Mouse (Mus musculus): Measurements from ENCODE around the gene Naa25.

Naa25 gene

DNA sequence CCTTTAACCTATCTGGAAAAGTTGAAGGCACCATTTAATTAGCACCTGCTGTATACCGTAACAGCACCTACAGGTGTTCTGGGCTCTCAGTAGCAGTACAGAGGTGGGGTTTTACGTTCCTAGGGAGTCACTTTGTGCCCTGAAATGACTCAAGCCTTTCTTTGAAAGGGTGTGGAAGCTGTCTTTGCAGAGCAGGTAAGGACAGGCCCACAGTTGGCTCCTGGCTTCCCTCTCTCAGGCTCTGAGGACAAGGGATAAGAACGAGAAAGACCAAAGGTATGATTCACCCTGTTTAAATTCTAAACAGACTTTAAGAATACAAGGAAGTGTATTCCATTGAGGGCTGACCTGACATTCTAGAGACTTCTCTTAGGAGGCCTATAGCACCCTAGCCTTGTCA lies 4.3 kb upstream of the Naa25 start:
- no peak for DNase-seq (ENCODE audit: low read depth, low spot score)

DNA sequence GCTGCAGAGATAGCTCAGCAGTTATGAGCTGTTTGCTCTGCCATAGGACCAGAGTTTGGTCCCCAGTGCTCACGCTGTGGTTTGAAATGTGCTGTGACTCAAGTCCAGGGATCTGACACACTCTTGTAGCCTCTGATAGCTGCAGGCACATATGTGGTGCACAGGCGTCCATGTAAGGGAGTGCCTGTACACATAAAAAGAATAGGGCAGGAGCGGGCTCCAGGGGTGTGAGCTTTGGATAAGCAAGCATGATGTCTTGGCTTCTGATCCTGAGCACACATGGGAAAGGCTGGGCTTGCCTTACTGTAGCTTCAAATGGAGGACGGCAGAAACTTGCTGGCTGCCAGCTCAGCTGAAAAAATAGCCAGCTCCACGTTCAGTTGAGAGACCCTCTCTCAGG lies 2.1 kb upstream of the Naa25 start:
- DNase-seq (ENCODE audit: low read depth, low spot score) = no peak

DNA sequence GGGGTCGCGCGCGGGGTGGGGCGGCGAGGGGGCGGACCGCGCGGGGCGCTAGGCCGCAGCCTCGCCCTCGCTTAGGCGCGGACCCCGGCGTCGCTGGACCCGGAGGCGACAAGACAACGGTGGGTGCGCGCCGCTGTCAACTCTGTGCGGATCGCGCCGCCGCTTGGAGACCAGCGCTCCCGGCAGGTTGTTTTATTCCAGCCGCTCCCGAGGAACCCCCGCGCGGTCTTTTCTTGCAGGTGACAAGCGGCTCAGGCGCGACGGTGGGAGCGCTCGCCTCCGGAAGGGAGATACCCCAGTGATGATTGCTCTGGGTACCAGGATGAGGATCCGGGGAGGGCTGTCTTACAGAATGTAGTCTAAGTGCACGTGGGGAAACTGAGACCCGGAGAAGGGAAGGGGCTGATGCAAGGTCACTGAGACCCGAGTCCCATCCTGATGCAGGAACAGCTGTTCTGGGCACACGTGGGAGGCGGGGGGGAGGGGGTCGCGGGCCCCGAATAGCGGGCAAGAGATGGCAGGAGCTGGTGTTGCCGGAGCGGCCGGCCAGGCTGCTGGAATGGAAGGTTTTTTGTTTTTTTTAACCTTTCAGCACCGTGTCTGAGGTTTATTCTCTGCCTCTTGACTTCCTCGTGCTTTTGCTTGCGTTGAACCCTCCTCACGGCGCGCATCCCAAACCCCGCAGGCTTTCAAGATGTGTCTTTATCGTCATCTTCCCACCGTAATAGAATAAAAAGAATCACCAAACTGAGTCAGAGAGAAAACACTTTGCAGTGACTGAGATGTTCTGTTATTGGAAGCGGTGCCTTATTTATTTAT lies 619 bp downstream of the Naa25 start:
- no peak for DNase-seq (ENCODE audit: low read depth, low spot score)

DNA sequence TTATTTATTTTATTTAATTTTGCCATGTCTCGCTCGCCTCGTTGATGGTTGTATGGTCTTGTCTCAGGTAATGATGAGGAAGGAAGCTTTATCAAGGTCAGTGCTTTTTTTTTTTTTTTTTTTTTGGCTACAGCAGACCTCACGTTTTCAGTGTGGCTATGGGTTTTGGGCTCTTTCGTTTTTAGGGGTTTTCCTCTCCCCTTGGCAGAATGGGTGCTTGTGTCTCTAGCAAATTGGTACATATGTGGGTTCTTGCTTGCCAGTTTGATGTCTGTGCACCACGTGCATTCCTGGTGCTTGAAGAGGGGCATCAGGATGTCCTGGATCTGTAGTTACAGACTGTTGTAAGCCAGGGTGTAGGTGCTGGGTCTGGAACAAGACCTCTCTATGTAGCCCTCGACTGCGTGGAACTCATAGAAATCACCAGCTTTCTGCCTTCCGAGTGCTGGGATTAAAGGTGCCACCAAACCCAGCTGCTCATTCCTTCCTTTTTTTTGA lies 1.3 kb downstream of the Naa25 start:
- DNase-seq (ENCODE audit: low read depth, low spot score) = no peak

DNA sequence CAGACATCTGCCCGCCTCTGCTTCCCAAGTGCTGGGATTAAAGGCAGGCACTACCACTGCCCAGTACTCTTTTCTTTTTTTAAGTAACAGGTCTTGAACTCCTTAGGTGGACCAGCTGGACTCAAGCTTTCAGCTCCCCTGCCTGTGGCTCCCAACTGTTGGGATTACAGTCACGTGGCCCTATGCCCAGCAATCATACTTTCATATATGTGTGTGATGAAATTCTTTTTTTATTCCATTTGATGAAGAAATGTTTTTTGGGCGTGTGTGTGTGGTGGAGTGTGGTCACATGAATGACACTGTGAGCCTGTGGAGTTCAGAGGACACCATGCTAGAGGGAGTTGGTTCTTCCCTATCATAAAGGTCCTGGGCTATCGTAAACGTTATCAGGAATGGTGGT lies 1.8 kb downstream of the Naa25 start:
- no peak for DNase-seq (ENCODE audit: low read depth, low spot score)

DNA sequence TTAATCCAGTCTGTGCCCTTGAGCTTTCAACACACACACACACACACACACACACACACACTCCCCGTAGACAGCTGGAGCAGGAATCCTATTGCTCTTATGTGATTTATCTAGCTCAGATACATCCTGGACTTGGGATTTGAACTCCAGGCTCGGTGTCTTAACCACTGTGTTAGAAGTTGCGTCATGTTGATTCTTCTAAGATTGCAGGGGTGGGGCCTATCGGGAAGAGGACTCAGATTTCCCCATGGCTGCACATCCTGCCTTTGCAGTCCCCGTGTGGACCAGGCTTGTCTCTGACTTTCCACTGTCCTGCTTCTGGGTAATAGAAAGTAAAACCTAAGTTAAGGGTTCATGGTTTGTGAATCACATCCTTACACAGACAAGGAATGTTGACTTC lies 2.3 kb downstream of the Naa25 start:
- DNase-seq (ENCODE audit: low read depth, low spot score) = no peak

DNA sequence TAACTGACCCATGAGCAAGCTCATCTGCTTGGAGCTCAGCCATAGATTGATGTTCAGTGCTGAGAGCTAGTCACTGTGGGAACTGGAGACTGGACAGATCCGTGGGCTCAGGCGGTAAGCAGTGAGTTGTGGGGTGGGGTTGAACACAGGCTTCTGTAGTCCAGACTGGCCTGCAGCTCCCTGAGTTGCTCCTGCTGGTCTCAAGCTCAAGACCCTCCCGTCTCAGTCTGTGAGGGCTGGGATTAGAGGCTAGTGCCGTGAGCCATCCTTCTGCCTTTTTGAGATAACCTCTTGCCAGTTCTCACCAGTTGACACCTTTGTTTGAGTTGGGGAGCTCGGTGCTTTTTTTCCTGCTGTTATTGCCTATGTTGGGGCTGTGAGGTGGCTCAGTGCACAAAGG lies 3.1 kb downstream of the Naa25 start:
- DNase-seq (ENCODE audit: low read depth, low spot score) = no peak

DNA sequence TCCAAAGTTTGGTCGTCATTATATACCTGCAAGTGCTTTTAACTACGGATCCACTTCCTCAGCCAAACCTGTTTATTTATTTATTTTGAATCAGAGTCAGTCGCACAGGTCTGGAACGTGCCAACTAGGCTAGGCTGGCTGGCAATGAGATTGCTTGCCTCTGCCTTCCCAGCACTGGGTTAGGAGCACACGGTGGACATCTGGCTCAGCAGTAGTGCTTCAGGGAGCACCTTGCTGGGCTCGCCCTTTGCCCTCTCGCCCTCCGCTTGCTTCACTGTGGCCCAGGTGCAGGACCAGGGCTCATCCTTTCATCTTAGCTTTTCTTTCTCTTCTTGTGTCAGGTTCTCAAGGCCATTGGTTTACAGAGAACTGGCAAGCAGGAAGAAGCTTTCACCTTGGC lies 10.1 kb downstream of the Naa25 start:
- no peak for DNase-seq (ENCODE audit: low read depth, low spot score)

DNA sequence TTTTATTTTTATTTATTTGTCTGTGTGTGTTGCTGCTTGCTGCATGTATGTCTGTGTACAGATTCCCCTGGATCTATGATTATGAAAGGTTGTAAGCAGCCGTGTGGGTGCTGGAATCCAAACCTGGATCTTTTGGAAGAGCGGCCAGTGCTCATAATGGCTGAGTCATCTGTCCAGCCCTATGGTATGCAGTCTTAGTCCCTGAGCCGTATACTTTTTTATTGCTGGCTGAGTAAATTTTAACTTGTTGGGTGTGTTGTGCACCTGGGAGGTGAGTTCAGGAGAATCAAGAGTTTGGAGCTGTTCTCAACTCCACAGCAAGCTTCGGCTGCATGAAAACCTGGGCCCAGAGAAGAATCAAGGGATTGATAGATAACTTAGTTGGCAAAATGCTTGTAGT lies 13.2 kb downstream of the Naa25 start:
- DNase-seq (ENCODE audit: low read depth, low spot score) = no peak

DNA sequence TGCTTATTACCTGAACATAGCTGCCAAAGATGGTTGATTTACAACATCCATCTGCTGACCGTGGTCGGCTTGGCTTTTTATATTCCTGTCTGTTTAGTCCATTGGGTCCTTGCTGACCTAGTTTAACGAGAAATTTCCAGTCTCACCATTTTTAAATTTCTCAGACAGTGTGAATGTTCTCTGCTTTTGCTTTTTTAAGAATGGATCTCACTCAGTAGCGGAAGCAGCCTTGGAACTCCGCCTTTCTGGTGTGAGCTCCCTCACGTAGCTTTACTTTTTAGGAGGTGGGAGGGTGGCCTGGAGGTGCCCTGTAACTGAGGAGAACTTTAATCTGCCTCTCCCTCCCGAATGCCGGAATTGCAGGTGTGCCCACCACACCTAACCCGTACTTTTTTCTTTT lies 23.0 kb downstream of the Naa25 start:
- DNase-seq (ENCODE audit: low read depth, low spot score) = no peak

DNA sequence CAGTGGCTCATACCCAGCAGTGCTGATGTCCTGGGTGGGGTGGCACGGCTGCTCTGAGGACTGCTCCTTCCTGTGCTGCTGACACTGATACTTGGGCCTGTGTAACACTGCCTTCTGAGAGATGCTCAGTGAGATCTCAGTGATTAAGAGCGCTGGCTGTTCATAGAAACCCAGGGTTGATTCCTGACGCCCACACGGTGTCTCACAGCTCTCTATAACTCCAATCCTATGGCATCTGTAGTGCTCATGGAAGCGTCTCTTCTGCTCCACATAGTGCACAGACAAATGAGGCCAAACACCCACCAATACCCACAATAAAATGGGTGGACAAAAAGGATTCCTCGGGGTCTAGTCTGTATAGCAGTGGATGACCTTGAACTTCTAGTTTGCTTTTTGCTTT lies 25.1 kb downstream of the Naa25 start:
- no peak for DNase-seq (ENCODE audit: low read depth, low spot score)

DNA sequence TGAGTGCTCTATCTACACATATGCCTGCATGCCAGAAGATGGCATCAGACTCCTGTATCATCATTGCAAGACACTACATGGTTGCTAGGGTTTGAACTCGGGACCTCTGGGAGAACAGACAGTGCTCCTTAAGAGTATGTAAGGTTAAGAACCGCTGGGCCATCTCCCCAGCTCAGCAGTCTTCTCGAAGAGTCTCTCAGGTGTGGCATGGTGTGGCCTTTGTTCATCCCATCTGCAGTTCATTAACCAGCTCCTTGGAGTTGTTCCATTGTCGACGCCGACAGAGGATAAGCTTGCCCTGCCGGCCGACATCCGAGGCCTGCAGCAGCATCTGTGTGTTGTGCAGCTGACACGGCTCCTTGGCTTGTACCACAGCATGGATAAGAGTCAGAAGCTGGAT lies 25.6 kb downstream of the Naa25 start:
- no peak for DNase-seq (ENCODE audit: low read depth, low spot score)

DNA sequence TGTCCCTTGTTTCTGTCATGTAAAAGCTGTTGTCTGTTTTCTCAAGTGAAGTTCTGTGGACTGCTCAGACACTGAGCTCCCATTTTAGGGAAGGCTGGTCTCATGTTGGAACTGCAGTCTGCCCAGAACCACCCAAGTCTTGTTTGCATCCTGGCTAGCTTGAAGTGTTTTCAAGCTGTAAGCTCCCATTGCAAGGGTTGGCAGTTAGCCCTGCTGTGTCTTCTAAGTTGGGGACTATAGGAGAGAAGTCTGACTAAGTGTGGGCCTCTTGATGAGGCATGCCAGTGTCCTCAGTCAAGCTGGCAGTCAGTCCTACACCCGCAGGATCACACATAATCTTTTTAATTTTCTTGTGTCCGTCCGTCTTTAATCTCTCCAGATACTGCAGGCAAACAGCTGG lies 31.2 kb downstream of the Naa25 start:
- no peak for DNase-seq (ENCODE audit: low read depth, low spot score)

DNA sequence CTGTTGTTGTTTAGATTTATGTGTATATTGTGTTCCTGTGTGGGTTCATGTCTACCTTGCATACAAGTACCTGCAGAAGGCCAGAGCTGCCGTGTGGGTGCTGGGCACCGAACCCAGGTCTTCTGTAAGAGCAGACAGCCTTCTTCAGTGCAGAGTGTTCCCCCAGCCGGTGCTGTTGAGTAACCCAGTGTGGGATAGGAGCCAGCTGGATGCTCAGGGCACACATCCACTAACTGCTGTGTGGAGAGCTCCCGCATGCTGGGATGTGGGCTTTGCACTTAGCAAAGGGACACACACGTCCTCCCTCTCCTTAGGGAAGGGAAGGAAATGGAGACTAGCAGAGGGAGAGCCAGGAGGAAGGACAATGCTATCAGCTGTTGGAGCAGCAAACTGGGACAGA lies 40.4 kb downstream of the Naa25 start:
- no peak for DNase-seq (ENCODE audit: low read depth, low spot score)

DNA sequence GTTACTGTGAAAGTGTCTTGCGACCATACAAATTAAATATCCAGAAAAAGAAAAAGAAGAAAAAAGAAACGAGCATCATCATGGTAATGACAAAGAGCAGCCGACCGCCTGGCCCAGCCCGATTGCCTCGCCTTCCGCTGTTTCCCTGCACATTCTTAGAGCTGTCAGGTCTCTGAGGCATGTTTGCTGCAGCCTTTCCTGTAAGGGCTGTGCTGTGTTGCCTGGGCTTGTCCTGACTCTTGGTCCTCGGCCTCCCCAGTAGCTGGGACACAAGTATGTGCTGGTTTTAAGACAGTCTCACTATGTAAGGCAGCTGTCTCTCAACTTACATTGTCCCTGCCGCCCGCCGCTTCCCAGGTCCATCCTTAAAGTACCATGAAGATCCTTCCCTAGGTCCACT lies 41.0 kb downstream of the Naa25 start:
- no peak for DNase-seq (ENCODE audit: low read depth, low spot score)

DNA sequence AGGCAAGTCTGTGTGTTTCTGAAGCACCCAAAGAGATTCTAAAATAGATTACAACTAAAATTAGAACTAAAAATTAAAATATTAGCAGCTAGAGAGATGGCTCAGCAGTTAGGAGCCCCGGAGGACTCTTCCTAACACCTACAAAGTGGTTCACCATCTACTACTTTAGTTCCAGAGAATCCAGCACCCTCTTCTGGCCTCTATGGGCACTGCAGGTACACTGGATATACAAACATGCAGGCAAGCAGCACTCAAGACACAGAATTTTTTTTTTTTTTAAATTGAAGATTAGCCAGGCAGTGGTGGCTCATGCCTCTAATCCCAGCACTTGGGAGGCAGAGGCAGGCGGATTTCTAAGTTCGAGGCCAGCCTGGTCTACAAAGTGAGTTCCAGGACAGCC lies 45.8 kb downstream of the Naa25 start:
- peak; percentile 24 for DNase-seq (ENCODE audit: low read depth, low spot score)

DNA sequence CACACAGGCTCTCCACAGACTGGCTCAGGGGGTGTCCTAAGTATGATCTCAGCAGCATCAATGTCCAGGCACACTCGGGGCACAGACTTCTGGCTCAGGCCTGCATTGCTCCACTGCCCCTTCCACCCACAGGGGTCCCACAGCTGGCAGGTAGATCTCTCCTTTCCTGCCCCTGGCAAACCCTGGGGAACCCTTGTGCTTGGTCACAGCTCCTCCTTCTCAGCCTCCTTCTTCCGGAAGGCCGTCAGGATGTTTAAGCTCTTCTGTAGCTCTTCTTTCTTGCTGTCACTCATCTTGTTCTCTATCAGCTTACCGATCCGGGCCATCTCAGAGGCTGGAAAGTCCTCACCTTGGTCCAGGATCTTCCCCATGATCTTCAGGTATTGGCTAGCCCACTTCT lies 47.1 kb downstream of the Naa25 start:
- no peak for DNase-seq (ENCODE audit: low read depth, low spot score)

DNA sequence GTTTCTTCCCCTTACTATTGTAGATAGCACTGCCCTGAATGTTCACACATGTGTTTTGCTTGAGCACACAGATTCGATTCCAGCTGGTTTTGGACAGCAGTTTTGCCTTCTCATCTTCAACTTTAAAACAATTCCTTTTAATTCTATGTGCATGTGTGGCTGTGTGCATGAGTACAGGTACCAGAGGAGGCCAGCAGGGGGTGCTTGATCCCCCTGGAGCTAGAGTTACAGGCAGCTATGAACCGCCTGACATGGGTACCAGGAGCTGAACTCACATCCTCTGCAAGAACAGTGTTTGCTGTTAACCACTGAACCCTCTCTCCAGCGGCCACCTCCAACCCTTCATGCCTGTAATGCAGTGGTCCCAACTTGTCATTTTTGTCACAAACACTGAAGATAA lies 50.7 kb downstream of the Naa25 start:
- DNase-seq (ENCODE audit: low read depth, low spot score) = no peak

DNA sequence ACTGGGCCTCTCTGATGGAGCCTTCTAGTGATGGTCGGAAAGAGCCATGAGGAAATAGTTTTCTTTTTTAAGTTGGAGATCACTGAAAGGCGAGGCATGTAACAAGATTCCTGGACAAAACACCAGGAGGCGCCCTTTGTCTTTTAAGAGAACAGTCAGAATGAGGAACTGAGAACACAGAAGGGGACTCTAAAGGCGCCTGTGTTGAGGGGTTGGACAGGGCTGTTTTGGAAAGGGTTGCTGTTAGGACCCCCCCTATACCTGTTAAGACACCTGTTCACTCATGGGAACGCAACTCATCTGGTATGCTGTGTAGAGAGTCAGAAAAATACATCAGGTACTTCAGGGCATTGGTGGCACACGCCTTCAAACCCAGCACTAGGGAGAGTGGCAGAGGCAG lies 52.2 kb downstream of the Naa25 start:
- DNase-seq (ENCODE audit: low read depth, low spot score) = peak; percentile 30

DNA sequence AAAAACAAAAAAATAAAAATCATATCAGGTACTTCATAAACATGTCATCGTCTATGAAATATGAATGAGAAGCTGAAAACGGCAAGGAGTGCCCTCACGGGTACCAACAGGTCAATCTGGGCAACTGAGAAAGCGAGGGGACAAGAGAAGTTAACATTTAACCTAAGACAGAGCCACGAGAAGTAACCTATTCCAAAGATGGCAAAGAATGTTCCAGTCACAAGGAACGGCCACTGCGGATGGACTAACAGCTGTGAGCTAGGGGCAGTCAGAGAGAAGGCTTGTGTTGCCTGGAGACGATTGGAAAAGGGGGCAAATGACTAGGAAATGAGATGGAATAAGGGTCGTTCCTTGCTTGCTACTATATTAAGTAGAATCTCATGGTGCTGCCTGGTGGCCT lies 52.7 kb downstream of the Naa25 start:
- DNase-seq (ENCODE audit: low read depth, low spot score) = no peak

DNA sequence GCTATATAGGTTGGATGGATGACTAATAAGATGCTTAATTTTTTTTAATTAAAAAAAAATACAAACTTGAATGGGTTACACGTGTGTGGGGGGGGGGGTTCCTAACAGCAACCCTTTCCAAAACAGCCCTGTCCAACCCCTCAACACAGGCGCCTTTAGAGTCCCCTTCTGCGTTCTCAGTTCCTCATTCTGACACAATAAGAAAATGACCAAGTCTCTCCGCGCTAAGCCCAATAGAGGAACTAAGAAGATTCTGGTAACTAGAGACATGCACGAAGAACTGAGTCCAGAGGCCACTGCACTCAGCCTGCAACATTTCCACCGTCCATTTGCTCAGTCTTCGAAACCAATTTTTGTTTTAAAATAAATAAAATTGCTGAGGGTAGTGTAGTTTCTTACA lies 53.5 kb downstream of the Naa25 start:
- DNase-seq (ENCODE audit: low read depth, low spot score) = no peak

DNA sequence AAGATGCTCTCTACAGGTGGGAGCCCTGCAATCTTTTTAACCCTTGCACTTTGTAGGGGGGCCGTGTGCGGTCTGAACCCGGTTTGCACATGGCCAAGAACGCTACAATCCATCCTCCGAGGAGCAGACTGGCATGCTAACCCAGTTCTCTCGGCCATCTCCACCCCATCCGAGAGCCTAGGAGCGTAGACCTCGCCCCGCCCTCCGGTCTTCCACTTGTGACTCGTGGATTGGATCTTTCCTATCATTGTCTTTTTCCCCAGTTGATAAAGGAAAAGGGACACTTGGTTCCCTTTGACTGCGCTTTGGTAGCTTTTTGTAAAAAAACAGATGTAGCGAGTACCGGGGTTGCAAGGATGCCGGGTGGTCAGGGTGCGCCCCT lies 53.9 kb downstream of the Naa25 start, which contains the start of gene Tmem116:
TSS of gene Tmem116 (plus strand) at position 250 of the 382 bp plus-strand sequence.
- DNase-seq (ENCODE audit: low read depth, low spot score) = peak; percentile 35

DNA sequence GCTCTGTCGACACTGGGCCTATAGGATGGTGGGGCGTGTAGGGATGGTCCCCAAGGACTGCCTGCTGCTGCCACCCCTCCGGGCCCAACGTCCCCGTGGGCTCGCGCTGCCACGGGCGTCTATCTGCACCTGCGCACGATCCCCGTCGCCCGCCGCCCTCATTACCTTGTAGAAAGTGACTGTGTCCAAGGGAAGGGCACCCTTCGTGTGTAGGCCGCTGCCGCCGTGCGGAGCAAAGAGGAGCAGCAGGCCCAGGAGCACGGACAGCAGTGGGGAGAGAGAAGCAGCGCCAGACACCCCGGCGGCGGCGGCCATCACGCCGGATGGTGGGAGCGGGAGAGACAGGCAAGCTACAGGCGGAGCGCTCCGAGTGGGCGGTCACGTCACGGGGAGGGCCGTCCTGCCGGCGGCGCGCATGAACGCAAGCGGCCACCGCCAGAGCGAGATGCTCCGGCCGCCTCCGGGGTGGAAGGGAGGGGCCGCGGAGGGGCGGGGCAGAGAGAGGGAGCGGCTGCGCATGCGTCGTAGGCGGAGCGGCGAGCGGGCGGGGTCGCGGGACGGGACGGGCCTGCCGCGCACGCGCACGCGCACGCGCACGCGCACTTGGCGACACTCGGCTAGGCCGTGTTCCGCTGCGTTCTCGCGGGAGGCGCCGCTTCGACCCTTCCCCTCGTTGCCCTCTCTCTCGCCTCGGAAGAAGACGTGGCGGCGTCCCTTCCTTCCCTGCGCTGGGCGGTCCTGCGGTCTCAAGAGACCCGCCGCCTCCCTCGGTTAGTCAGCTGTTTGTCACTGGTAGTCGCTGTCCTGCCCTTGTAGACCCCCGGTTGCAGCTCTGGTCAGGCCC lies 54.5 kb downstream of the Naa25 start, which contains the start of gene Erp29:
TSS of gene Erp29 (minus strand) at position 481 of the 844 bp plus-strand sequence.
- peak; percentile 93 for DNase-seq (ENCODE audit: low read depth, low spot score)

Measured in embryo, embryonic 11.5 days (tissue).